Mouse (Mus musculus): ENCODE results near the gene Ccdc177.

GRCm38 (mm10) chr12:80762982-80763381, 2.5 kb upstream of the Ccdc177 start:
- TF ChIP-seq RAD21 (IDR thresholded peaks at IDR 0.05; ENCODE audit: low read depth, low read length) (no peak), CTCF (conservative IDR thresholded peaks at IDR 0.05 in 1 of 2, IDR thresholded peaks at IDR 0.05 in 1 of 2; ENCODE audit: low read depth in 2 of 2, low read length in 2 of 2) (no peak), POLR2A (IDR thresholded peaks at IDR 0.05; ENCODE audit: low read depth, low read length) (no peak), USF1 (IDR thresholded peaks at IDR 0.05; ENCODE audit: low read depth, low read length) (no peak), EP300 (IDR thresholded peaks at IDR 0.05; ENCODE audit: low read length) (no peak), SMC3 (IDR thresholded peaks at IDR 0.05; ENCODE audit: low read depth, low read length) (no peak), BHLHE40 (IDR thresholded peaks at IDR 0.05; ENCODE audit: low read depth, low read length) (no peak), USF2 (conservative IDR thresholded peaks at IDR 0.05; ENCODE audit: low read depth, low read length) (no peak), SIN3A (IDR thresholded peaks at IDR 0.05; ENCODE audit: low read length) (no peak)

Data from CH12.LX (cell line).